Mouse (Mus musculus) stomach, embryonic 16.5 days (tissue): ENCODE measurements around the gene Pkd1l1. TPM values are rescaled to one million over a fixed set of nuclear protein-coding genes. Genes with fewer than 3 reads are reported as not detected.

ENCODE experiments used
- ATAC-seq: fragments of 200-750 bp; cut with Nextera tagmentation; 2 replicates; pipeline ENCODE4 v1.8.0; 2017; ENCODE audit warnings: moderate number of reproducible peaks, moderate TSS enrichment; ENCODE audit not compliant: insufficient read depth, low FRiP score
- H3K27ac ChIP-seq: fragments of 300-500 bp; sonication (generic); 2 replicates; pipeline ENCODE4 v1.5.1; 2014; ENCODE audit warnings: low read length
- H3K27me3 ChIP-seq: fragments of 300-500 bp; sonication (generic); 2 replicates; pipeline ENCODE4 v1.6.1; 2014; ENCODE audit warnings: low read length, control low read depth, mixed read lengths; ENCODE audit not compliant: control insufficient read depth, insufficient read depth
- H3K36me3 ChIP-seq: fragments of 300-500 bp; sonication (generic); 2 replicates; pipeline ENCODE4 v1.6.1; 2014; ENCODE audit warnings: low read length; ENCODE audit not compliant: control insufficient read depth, insufficient read depth
- H3K4me1 ChIP-seq: fragments of 300-500 bp; sonication (generic); 2 replicates; pipeline ENCODE4 v1.6.1; 2014; ENCODE audit warnings: low read length, control low read depth, mixed read lengths; ENCODE audit not compliant: control insufficient read depth, insufficient read depth
- H3K4me2 ChIP-seq: fragments of 300-500 bp; sonication (generic); 2 replicates; pipeline ENCODE4 v1.6.1; 2014; ENCODE audit warnings: low read depth, low read length, mixed read lengths
- H3K4me3 ChIP-seq: fragments of 300-500 bp; sonication (generic); replicated peaks from 2 replicates; pipeline ENCODE4 v1.5.1; 2014; ENCODE audit warnings: mild to moderate bottlenecking, low read length
- H3K9ac ChIP-seq: fragments of 300-500 bp; sonication (generic); 2 replicates; pipeline ENCODE4 v1.6.1; 2014; ENCODE audit warnings: low read length
- H3K9me3 ChIP-seq: fragments of 300-500 bp; sonication (generic); replicated peaks from 2 replicates; pipeline ENCODE4 v1.6.1; 2016; ENCODE audit warnings: low read length, control low read depth; ENCODE audit not compliant: control insufficient read depth
- WGBS: fragments of 180-500 bp; shearing (Covaris S2); extraction: QIAGEN DNeasy Blood & Tissue Kit; methylation state at CpG from one replicate; pipeline ENCODE4 v1.1.7; 2014; 5-methylcytosine and 5-hydroxymethylcytosine counted together
- polyA plus RNA-seq: library from polyadenylated mRNA; unstranded; fragments of >200 nt; fragmentation: Nextera tagmentation; extraction: Ambion mirVana; gene quantifications from 2 replicates; pipeline ENCODE4 v1.2.1, GENCODE M21; 2015

Pkd1l1 gene
- polyA plus RNA-seq, 1 experiment from 2014 or later: 0.09 TPM

GRCm38 (mm10) chr11:8870115-8870514 lies 103.0 kb downstream of the Pkd1l1 start:
- Histone ChIP-seq H3K36me3 (no peaks in the 10 kb centered on the region), H3K4me2 (no peak overlapping the region), H3K4me1 (no peaks in the 10 kb centered on the region), H3K9me3 (no peaks in the 10 kb centered on the region), H3K27me3 (no peaks in the 10 kb centered on the region), H3K9ac (no peak overlapping the region), H3K27ac (no peak overlapping the region), H3K4me3 (no peak overlapping the region)
- WGBS: 87% methylated on average over 5 of the region's 5 CpGs
- ATAC-seq: no peak

GRCm38 (mm10) chr11:8866021-8866420 lies 107.0 kb downstream of the Pkd1l1 start:
- Histone ChIP-seq H3K27ac (no peak overlapping the region), H3K27me3 (no peaks in the 10 kb centered on the region), H3K9ac (no peak overlapping the region), H3K4me3 (no peak overlapping the region), H3K9me3 (no peaks in the 10 kb centered on the region), H3K4me2 (no peak overlapping the region), H3K36me3 (no peaks in the 10 kb centered on the region), H3K4me1 (no peaks in the 10 kb centered on the region)
- WGBS: 94% methylated on average over 7 of the region's 7 CpGs
- ATAC-seq: no peak

GRCm38 (mm10) chr11:8863955-8864675 lies 109.0 kb downstream of the Pkd1l1 start:
- ATAC-seq: no peak
- no peaks in the 10 kb centered on the region for H3K9me3 ChIP-seq
- H3K27me3 ChIP-seq: no peaks in the 10 kb centered on the region
- H3K4me3 ChIP-seq: no peak overlapping the region
- H3K36me3 ChIP-seq: no peaks in the 10 kb centered on the region
- no peak overlapping the region for H3K9ac ChIP-seq
- H3K4me1 ChIP-seq: no peaks in the 10 kb centered on the region
- 78% methylated on average over 8 of the region's 8 CpGs for WGBS
- H3K27ac ChIP-seq: no peak overlapping the region
- no peak overlapping the region for H3K4me2 ChIP-seq

- no peaks in the 10 kb centered on the region for H3K4me1 ChIP-seq
- 86% methylated on average over 4 of the region's 4 CpGs for WGBS
- H3K9ac ChIP-seq: no peak overlapping the region
- no peak overlapping the region for H3K4me3 ChIP-seq
- H3K27me3 ChIP-seq: no peaks in the 10 kb centered on the region
- H3K9me3 ChIP-seq: no peaks in the 10 kb centered on the region
- no peak for ATAC-seq
- no peak overlapping the region for H3K27ac ChIP-seq
- no peak overlapping the region for H3K4me2 ChIP-seq
- no peaks in the 10 kb centered on the region for H3K36me3 ChIP-seq
Observed at GRCm38 (mm10) chr11:8862426-8862825, 110.6 kb downstream of the Pkd1l1 start.

GRCm38 (mm10) chr11:8861978-8862377 lies 111.1 kb downstream of the Pkd1l1 start:
- H3K9ac ChIP-seq: no peak overlapping the region
- no peaks in the 10 kb centered on the region for H3K36me3 ChIP-seq
- WGBS: 72% methylated on average over 4 of the region's 4 CpGs
- H3K4me1 ChIP-seq: no peaks in the 10 kb centered on the region
- H3K27me3 ChIP-seq: no peaks in the 10 kb centered on the region
- H3K9me3 ChIP-seq: no peaks in the 10 kb centered on the region
- H3K4me3 ChIP-seq: no peak overlapping the region
- no peak overlapping the region for H3K4me2 ChIP-seq
- no peak overlapping the region for H3K27ac ChIP-seq
- ATAC-seq: no peak

- no peak for ATAC-seq
Observed at GRCm38 (mm10) chr11:8860878-8861277, 112.2 kb downstream of the Pkd1l1 start.

GRCm38 (mm10) chr11:8859868-8860267 lies 113.2 kb downstream of the Pkd1l1 start:
- WGBS: 17% methylated on average over 5 of the region's 5 CpGs
- Histone ChIP-seq H3K4me1 (no peaks in the 10 kb centered on the region), H3K36me3 (no peaks in the 10 kb centered on the region), H3K9ac (no peak overlapping the region), H3K27me3 (no peaks in the 10 kb centered on the region), H3K4me2 (no peak overlapping the region), H3K4me3 (no peak overlapping the region), H3K27ac (no peak overlapping the region), H3K9me3 (no peaks in the 10 kb centered on the region)
- ATAC-seq: no peak

More at GRCm38 (mm10) chr11:8860878-8861277, 112.2 kb downstream of the Pkd1l1 start:
- 22% methylated on average over 3 of the region's 3 CpGs for WGBS
- Histone ChIP-seq H3K4me1 (no peaks in the 10 kb centered on the region), H3K27ac (no peak overlapping the region), H3K9me3 (no peaks in the 10 kb centered on the region), H3K4me2 (no peak overlapping the region), H3K36me3 (no peaks in the 10 kb centered on the region), H3K4me3 (no peak overlapping the region), H3K27me3 (no peaks in the 10 kb centered on the region), H3K9ac (no peak overlapping the region)

- no peak overlapping the region for H3K9ac ChIP-seq
- H3K27me3 ChIP-seq: no peaks in the 10 kb centered on the region
- ATAC-seq: no peak
- 67% methylated on average over 3 of the region's 3 CpGs for WGBS
- no peaks in the 10 kb centered on the region for H3K9me3 ChIP-seq
- no peaks in the 10 kb centered on the region for H3K36me3 ChIP-seq
- H3K4me2 ChIP-seq: no peak overlapping the region
- H3K4me3 ChIP-seq: no peak overlapping the region
- H3K27ac ChIP-seq: no peak overlapping the region
- H3K4me1 ChIP-seq: no peaks in the 10 kb centered on the region
Observed at GRCm38 (mm10) chr11:8859041-8859440, 114.0 kb downstream of the Pkd1l1 start.

- Histone ChIP-seq H3K27ac (no peak overlapping the region), H3K36me3 (no peaks in the 10 kb centered on the region), H3K9me3 (no peaks in the 10 kb centered on the region), H3K4me3 (no peak overlapping the region), H3K4me2 (no peak overlapping the region), H3K4me1 (no peaks in the 10 kb centered on the region), H3K9ac (no peak overlapping the region), H3K27me3 (no peaks in the 10 kb centered on the region)
- 68% methylated on average over 5 of the region's 5 CpGs for WGBS
- no peak for ATAC-seq
Observed at GRCm38 (mm10) chr11:8856125-8856524, 116.9 kb downstream of the Pkd1l1 start.
